Mouse (Mus musculus): ENCODE measurements around the gene Sh2d2a. TPM values are rescaled to one million over a fixed set of nuclear protein-coding genes. Genes with fewer than 3 reads are reported as not detected.
A peak's percentile ranks its signal among the peaks of the same experiment; 100 is the strongest.
"Not testable (repeated sequence)": the region's sequence is repeated elsewhere in the genome, so short reads cannot be mapped to it uniquely, and the experiment has no call there.

The Sh2d2a gene
- polyA plus RNA-seq, 1 experiment from 2014 or later, result 0.15 TPM

DNA sequence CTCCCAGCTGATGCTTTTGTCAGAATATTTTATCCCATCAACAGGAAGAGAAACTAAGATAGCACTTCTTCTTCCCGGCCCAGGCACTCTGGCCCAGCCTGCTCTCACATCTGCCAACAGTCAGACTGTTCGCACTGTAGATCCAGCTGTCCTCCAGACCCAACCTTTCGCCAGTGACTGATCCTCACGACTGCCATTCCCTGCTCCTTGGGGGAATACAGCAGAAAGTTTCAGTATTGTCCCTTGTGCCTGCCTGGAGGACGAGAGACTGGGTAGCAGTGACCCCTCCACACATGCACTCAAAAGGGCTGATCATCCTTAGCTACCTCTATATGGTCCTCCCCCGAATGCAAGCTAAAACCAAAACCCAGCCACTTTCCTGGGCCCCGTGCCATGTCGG lies 9.4 kb downstream of the Sh2d2a start:
- no peaks in the 10 kb centered on the region for H3K4me1 ChIP-seq (ENCODE audit: control insufficient read depth in 2 of 2, insufficient read depth in 2 of 2, low read length in 2 of 2)
- H3K9me3 ChIP-seq (ENCODE audit: control insufficient read depth, low read length), result no peaks in the 10 kb centered on the region
- H3K27ac ChIP-seq (replicated peaks in 1 of 2; ENCODE audit: control insufficient read depth in 1 of 2, insufficient read depth in 1 of 2, low read depth in 2 of 2, low read length in 2 of 2), result no peak overlapping the region
- ATAC-seq (ENCODE audit: insufficient number of reproducible peaks, insufficient read depth, low FRiP score, low read depth), result no peak
- H3K27me3 ChIP-seq (ENCODE audit: control insufficient read depth, insufficient read depth, low read length), result no peaks in the 10 kb centered on the region
- no peak overlapping the region for H3K4me2 ChIP-seq (ENCODE audit: low read length)
- H3K9ac ChIP-seq (ENCODE audit: low read length), result no peak overlapping the region
- peaks cover 51% of the 10 kb centered on the region for H3K36me3 ChIP-seq (ENCODE audit: control insufficient read depth, insufficient read depth, low read length)
- 84% methylated on average over 8 of the region's 8 CpGs for WGBS
- H3K4me3 ChIP-seq (ENCODE audit: control insufficient read depth in 1 of 2, insufficient read depth in 1 of 2, low read depth in 1 of 2, low read length in 2 of 2), result no peak overlapping the region

DNA sequence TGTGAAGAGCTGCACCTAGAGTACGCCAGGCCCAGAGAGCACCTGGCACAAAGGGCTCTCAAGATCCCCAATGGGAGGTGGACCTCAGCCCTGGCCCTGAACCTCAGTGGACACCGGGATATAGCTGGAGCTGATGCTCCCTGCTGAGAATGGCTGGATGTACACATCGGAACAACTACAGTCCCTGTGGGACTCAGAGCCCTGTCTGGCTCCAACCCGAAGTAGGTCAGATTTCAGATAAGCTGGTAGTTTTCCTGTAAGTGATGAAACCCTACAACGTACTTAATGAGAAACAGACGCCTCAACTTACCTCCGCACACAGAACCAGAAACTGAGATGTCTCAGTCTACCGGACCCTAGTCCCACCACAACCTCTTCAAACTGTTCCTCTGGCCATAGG lies 11.1 kb downstream of the Sh2d2a start:
- Histone ChIP-seq H3K27me3 (ENCODE audit: control insufficient read depth, insufficient read depth, low read length) (no peaks in the 10 kb centered on the region), H3K27ac (replicated peaks in 1 of 2; ENCODE audit: control insufficient read depth in 1 of 2, insufficient read depth in 1 of 2, low read depth in 2 of 2, low read length in 2 of 2) (no peak overlapping the region), H3K4me3 (ENCODE audit: control insufficient read depth in 1 of 2, insufficient read depth in 1 of 2, low read depth in 1 of 2, low read length in 2 of 2) (no peak overlapping the region), H3K9me3 (ENCODE audit: control insufficient read depth, low read length) (no peaks in the 10 kb centered on the region), H3K36me3 (ENCODE audit: control insufficient read depth, insufficient read depth, low read length) (peaks cover 67% of the 10 kb centered on the region), H3K4me2 (ENCODE audit: low read length) (no peak overlapping the region), H3K4me1 (ENCODE audit: control insufficient read depth in 2 of 2, insufficient read depth in 2 of 2, low read length in 2 of 2) (no peaks in the 10 kb centered on the region), H3K9ac (ENCODE audit: low read length) (no peak overlapping the region)
- ATAC-seq (ENCODE audit: insufficient number of reproducible peaks, insufficient read depth, low FRiP score, low read depth), result no peak
- WGBS, result 77% methylated on average over 8 of the region's 8 CpGs

DNA sequence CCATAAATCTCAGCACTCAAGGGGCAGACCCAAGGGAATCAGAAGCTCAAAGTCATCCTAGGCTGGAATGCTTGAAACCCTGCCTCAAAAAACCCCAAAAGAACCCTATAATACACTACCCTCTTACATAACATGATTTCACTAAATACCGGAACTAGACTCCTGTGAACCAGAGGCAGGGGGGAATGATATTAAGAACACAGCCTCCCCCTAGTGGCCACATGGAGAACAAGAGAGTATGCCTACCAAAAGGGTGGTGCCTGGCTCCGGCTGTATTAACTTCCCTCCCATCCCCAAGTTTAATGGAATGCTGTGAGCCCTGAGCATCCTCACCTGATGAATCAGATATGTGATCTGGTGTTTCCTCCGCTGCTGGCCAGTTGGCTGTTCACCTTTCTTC lies 13.3 kb downstream of the Sh2d2a start:
- ATAC-seq (ENCODE audit: insufficient number of reproducible peaks, insufficient read depth, low FRiP score, low read depth), result no peak

DNA sequence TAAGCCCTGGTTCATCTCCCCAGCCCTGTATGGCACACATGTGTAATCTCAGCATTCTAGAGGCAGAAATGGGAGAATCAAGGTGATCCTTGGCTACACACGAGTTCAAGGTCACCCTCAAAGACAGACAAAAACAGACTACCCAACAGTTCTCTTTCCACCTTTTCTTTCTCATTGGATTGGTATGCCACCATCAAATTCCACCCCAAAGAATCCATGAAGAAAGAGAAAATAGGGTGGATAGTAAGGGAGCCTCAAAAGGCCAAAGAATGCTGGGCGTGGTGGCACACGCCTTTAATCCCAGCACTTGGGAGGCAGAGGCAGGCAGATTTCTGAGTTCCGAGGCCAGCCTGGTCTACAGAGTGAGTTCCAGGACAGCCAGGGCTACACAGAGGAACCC lies 17.6 kb downstream of the Sh2d2a start:
- H3K9ac ChIP-seq (ENCODE audit: low read length); H3K27me3 ChIP-seq (ENCODE audit: control insufficient read depth, insufficient read depth, low read length); H3K9me3 ChIP-seq (ENCODE audit: control insufficient read depth, low read length); ATAC-seq (ENCODE audit: insufficient number of reproducible peaks, insufficient read depth, low FRiP score, low read depth); H3K27ac ChIP-seq (replicated peaks in 1 of 2; ENCODE audit: control insufficient read depth in 1 of 2, insufficient read depth in 1 of 2, low read depth in 2 of 2, low read length in 2 of 2); H3K4me3 ChIP-seq (ENCODE audit: control insufficient read depth in 1 of 2, insufficient read depth in 1 of 2, low read depth in 1 of 2, low read length in 2 of 2); H3K4me1 ChIP-seq (ENCODE audit: control insufficient read depth in 2 of 2, insufficient read depth in 2 of 2, low read length in 2 of 2); H3K4me2 ChIP-seq (ENCODE audit: low read length): not testable (repeated sequence)
- 90% methylated on average over 4 of the region's 4 CpGs for WGBS
- H3K36me3 ChIP-seq (ENCODE audit: control insufficient read depth, insufficient read depth, low read length), result peaks cover 93% of the 10 kb centered on the region

More for the DNA sequence above, 13.3 kb downstream of the Sh2d2a start:
- H3K4me1 ChIP-seq (ENCODE audit: control insufficient read depth in 2 of 2, insufficient read depth in 2 of 2, low read length in 2 of 2), result no peaks in the 10 kb centered on the region
- H3K27me3 ChIP-seq (ENCODE audit: control insufficient read depth, insufficient read depth, low read length), result no peaks in the 10 kb centered on the region
- no peak overlapping the region for H3K9ac ChIP-seq (ENCODE audit: low read length)
- 21% methylated on average over 3 of the region's 3 CpGs for WGBS
- no peaks in the 10 kb centered on the region for H3K9me3 ChIP-seq (ENCODE audit: control insufficient read depth, low read length)
- H3K36me3 ChIP-seq (ENCODE audit: control insufficient read depth, insufficient read depth, low read length), result peaks cover 83% of the 10 kb centered on the region
- no peak overlapping the region for H3K4me3 ChIP-seq (ENCODE audit: control insufficient read depth in 1 of 2, insufficient read depth in 1 of 2, low read depth in 1 of 2, low read length in 2 of 2)
- H3K4me2 ChIP-seq (ENCODE audit: low read length), result no peak overlapping the region
- no peak overlapping the region for H3K27ac ChIP-seq (replicated peaks in 1 of 2; ENCODE audit: control insufficient read depth in 1 of 2, insufficient read depth in 1 of 2, low read depth in 2 of 2, low read length in 2 of 2)

DNA sequence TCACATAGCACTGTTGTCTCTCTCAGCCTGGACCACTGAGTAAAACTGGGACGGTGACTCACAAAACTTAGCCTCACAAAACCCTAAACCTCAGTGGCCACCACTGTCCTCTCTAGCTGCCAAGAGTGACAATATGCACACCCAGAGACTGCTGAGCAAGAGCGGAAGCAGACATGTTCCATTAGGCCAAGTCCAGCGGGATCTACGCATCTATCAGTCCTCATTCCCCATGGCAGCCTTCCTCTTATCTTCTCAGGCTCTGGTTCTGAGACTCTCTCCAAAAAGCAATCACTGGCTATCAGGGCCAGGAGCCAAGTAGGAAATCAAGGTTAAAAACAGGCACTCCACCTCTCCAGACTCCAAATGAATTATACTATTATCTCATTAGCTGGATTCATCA lies 31.2 kb downstream of the Sh2d2a start:
- Histone ChIP-seq H3K4me3 (ENCODE audit: control insufficient read depth in 1 of 2, insufficient read depth in 1 of 2, low read depth in 1 of 2, low read length in 2 of 2) (no peak overlapping the region), H3K9me3 (ENCODE audit: control insufficient read depth, low read length) (no peaks in the 10 kb centered on the region), H3K27ac (replicated peaks in 1 of 2; ENCODE audit: control insufficient read depth in 1 of 2, insufficient read depth in 1 of 2, low read depth in 2 of 2, low read length in 2 of 2) (no peak overlapping the region), H3K4me1 (ENCODE audit: control insufficient read depth in 2 of 2, insufficient read depth in 2 of 2, low read length in 2 of 2) (peaks cover 0 to 7% of the 10 kb centered on the region in 2 experiments; a peak in 1 of 4 replicates), H3K9ac (ENCODE audit: low read length) (no peak overlapping the region), H3K36me3 (ENCODE audit: control insufficient read depth, insufficient read depth, low read length) (peaks cover 44% of the 10 kb centered on the region), H3K27me3 (ENCODE audit: control insufficient read depth, insufficient read depth, low read length) (no peaks in the 10 kb centered on the region), H3K4me2 (ENCODE audit: low read length) (no peak overlapping the region)
- no peak for ATAC-seq (ENCODE audit: insufficient number of reproducible peaks, insufficient read depth, low FRiP score, low read depth)
- 53% methylated on average over 4 of the region's 4 CpGs for WGBS

DNA sequence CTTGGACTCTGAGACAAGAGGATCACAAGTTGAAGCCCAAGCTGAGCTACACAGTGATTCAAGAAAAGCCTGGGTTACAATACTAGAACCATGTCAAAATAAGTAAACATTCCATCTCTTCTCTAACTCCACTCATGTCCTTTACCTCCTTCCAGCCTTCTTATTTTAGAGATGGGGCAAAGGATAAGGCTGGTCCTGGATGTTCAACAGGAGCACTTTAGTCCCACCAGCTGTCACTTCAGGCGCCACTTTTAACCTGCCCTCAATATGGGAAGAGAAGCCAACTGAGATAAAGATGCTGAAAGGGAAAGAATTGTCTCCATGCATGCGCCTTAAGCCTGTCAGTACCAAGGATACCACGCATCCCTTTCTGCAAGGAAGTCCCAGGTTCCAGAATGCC lies 37.7 kb downstream of the Sh2d2a start:
- peaks cover 17% of the 10 kb centered on the region for H3K36me3 ChIP-seq (ENCODE audit: control insufficient read depth, insufficient read depth, low read length)
- peak overlapping the region; percentile 90 for H3K9ac ChIP-seq (ENCODE audit: low read length)
- peak overlapping the region in 1 of 2 experiments; percentile 94; a peak in 1 of 4 replicates for H3K27ac ChIP-seq (replicated peaks in 1 of 2; ENCODE audit: control insufficient read depth in 1 of 2, insufficient read depth in 1 of 2, low read depth in 2 of 2, low read length in 2 of 2)
- no peaks in the 10 kb centered on the region for H3K27me3 ChIP-seq (ENCODE audit: control insufficient read depth, insufficient read depth, low read length)
- no peak for ATAC-seq (ENCODE audit: insufficient number of reproducible peaks, insufficient read depth, low FRiP score, low read depth)
- H3K4me2 ChIP-seq (ENCODE audit: low read length), result peak overlapping the region; percentile 88
- H3K4me1 ChIP-seq (ENCODE audit: control insufficient read depth in 2 of 2, insufficient read depth in 2 of 2, low read length in 2 of 2), result peaks cover 2 to 12% of the 10 kb centered on the region in 2 experiments; a peak in 3 of 4 replicates
- peaks cover 8% of the 10 kb centered on the region; the same call in 1 of the 2 replicates for H3K9me3 ChIP-seq (ENCODE audit: control insufficient read depth, low read length)
- H3K4me3 ChIP-seq (ENCODE audit: control insufficient read depth in 1 of 2, insufficient read depth in 1 of 2, low read depth in 1 of 2, low read length in 2 of 2), result peak overlapping the region; percentile 84 to 93
- WGBS, result 0% methylated on average over 3 of the region's 3 CpGs

DNA sequence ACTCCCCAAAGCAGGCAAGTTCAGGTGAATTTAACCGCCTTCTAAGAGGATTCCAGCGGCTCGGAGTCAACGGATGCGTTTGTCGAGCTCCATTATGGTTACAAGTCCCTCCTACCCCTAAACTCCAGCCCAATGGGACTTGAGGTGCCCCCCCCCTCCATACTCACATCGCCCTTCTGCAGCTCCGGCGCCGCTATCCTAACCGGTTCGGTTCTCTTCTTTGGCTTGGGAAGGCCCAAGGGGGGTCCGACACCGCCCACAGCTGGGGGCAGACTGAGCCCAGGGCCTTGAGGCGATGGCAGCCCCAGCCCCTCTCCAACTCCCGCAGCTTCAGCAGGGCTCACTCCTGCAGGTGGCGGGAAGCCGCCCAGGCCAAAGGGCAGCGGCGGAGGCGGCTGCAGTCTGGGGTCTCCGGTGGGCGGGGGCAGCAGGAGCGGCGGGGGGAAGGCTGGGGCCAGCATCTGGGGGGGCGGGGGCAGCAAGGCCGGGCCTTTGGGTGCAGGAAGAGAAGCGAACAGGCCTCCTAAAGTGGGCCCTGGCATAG lies 38.2 kb downstream of the Sh2d2a start:
- Histone ChIP-seq H3K4me2 (ENCODE audit: low read length) (peak overlapping the region; percentile 88), H3K27me3 (ENCODE audit: control insufficient read depth, insufficient read depth, low read length) (no peaks in the 10 kb centered on the region), H3K27ac (replicated peaks in 1 of 2; ENCODE audit: control insufficient read depth in 1 of 2, insufficient read depth in 1 of 2, low read depth in 2 of 2, low read length in 2 of 2) (peak overlapping the region; percentile 92 to 94), H3K9ac (ENCODE audit: low read length) (peak overlapping the region; percentile 90), H3K9me3 (ENCODE audit: control insufficient read depth, low read length) (peaks cover 8% of the 10 kb centered on the region; the same call in 1 of the 2 replicates), H3K36me3 (ENCODE audit: control insufficient read depth, insufficient read depth, low read length) (peaks cover 13% of the 10 kb centered on the region), H3K4me3 (ENCODE audit: control insufficient read depth in 1 of 2, insufficient read depth in 1 of 2, low read depth in 1 of 2, low read length in 2 of 2) (peak overlapping the region; percentile 84 to 93), H3K4me1 (ENCODE audit: control insufficient read depth in 2 of 2, insufficient read depth in 2 of 2, low read length in 2 of 2) (peaks cover 2 to 12% of the 10 kb centered on the region in 2 experiments; a peak in 3 of 4 replicates)
- WGBS, result under 1% methylated on average over 27 of the region's 28 CpGs
- peak; percentile 0 for ATAC-seq (ENCODE audit: insufficient number of reproducible peaks, insufficient read depth, low FRiP score, low read depth)
